Mouse (Mus musculus): ENCODE data around the gene Gm20532. TPM values are rescaled to one million over a fixed set of nuclear protein-coding genes. Genes with fewer than 3 reads are reported as not detected.

Gene Gm20532
- polyA plus RNA-seq, 1 experiment from 2014 or later = not detected

DNA sequence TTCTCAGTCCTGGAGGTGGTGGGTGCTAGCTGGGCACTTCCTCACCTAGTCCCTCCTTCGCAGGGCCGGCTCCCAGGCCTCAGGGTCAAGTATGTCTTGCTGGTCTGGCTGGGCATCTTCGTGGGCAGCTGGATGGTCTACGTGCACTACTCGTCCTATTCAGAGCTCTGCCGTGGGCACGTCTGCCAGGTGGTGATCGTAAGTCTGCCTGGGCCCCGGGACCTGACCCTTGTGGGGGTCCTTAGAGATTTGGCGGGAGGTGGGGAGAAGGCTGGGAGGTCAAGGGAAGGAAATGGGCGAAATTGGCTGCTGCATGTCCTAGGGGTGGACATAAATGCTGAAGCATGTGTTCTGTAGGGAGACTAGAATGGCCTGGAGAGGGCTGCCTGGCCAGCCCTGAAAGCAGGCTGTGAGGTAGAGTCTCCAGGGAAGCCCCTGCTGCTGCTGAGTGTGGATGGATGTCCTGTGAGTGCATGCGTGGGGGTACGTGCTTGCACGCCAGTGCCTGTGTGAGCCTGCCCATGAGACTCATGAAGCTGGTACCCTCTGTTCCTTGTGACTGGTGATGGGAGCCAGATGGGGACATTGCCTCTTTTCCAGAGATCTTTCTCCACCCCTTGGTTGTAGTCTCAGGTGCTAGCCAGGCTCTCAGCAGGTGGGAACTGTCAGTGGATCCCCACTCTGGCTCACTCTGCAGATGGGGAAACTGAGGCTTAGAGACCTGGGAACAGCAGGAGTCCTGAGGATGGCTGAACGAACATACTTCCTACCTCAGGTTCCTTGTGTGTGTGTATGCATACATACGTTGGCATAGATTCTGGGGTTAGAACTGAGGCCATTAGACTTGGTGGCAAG lies 46.3 kb downstream of the Gm20532 start:
- 80% methylated on average over 16 of the region's 16 CpGs for WGBS

DNA sequence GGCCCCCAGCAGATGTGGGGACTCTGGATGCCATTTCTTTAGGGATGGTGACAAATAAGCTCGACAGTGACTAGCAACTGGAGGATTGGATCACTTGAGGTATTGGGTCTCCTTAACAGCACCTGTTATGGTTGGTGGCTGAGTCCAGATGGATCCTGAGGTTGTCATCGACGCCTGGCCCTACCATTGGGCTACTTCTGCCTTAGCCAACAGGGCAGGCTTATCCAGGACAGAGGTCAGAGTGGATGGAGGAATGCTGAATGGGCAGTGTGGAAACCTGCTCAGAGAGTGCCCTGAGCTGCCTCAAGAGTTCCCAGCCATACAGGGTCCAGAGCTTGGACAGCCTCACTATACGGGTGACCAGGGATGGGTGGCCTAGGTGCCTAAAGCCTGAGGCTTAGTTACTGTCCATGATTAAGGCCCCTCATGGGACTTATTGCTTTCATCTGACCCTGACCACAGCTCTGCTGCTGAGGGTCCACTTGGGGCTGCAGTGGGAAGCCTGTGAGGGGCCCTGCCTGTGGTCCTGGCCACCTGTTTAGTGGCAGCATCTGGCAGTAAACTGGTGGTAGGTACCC lies 47.6 kb downstream of the Gm20532 start:
- no peaks in the 10 kb centered on the region for H3K27me3 ChIP-seq (ENCODE audit: control insufficient read depth, insufficient read depth, low read length)
- no peak overlapping the region for H3K9ac ChIP-seq (ENCODE audit: low read length)
- no peaks in the 10 kb centered on the region for H3K9me3 ChIP-seq (ENCODE audit: control insufficient read depth, low read length)
- H3K4me1 ChIP-seq (ENCODE audit: control insufficient read depth in 2 of 2, insufficient read depth in 2 of 2, low read length in 2 of 2) = peaks cover 10 to 13% of the 10 kb centered on the region in 2 experiments
- no peak overlapping the region for H3K27ac ChIP-seq (replicated peaks in 1 of 2; ENCODE audit: control insufficient read depth in 1 of 2, insufficient read depth in 1 of 2, low read depth in 2 of 2, low read length in 2 of 2)
- H3K36me3 ChIP-seq (ENCODE audit: control insufficient read depth, insufficient read depth, low read length) = peaks cover 54% of the 10 kb centered on the region
- no peak overlapping the region for H3K4me3 ChIP-seq (ENCODE audit: control insufficient read depth in 1 of 2, insufficient read depth in 1 of 2, low read depth in 1 of 2, low read length in 2 of 2)
- WGBS = 64% methylated on average over 4 of the region's 4 CpGs
- no peak overlapping the region for H3K4me2 ChIP-seq (ENCODE audit: low read length)
- ATAC-seq (ENCODE audit: insufficient number of reproducible peaks, insufficient read depth, low FRiP score, low read depth) = no peak

More for the DNA sequence above, 46.3 kb downstream of the Gm20532 start:
- Histone ChIP-seq H3K9me3 (ENCODE audit: control insufficient read depth, low read length) (no peaks in the 10 kb centered on the region), H3K27me3 (ENCODE audit: control insufficient read depth, insufficient read depth, low read length) (no peaks in the 10 kb centered on the region), H3K4me3 (ENCODE audit: control insufficient read depth in 1 of 2, insufficient read depth in 1 of 2, low read depth in 1 of 2, low read length in 2 of 2) (no peak overlapping the region), H3K36me3 (ENCODE audit: control insufficient read depth, insufficient read depth, low read length) (peaks cover 42% of the 10 kb centered on the region), H3K9ac (ENCODE audit: low read length) (no peak overlapping the region), H3K4me2 (ENCODE audit: low read length) (no peak overlapping the region), H3K4me1 (ENCODE audit: control insufficient read depth in 2 of 2, insufficient read depth in 2 of 2, low read length in 2 of 2) (peaks cover 6 to 8% of the 10 kb centered on the region in 2 experiments; a peak in 2 of 4 replicates), H3K27ac (replicated peaks in 1 of 2; ENCODE audit: control insufficient read depth in 1 of 2, insufficient read depth in 1 of 2, low read depth in 2 of 2, low read length in 2 of 2) (no peak overlapping the region)
- ATAC-seq (ENCODE audit: insufficient number of reproducible peaks, insufficient read depth, low FRiP score, low read depth) = no peak

DNA sequence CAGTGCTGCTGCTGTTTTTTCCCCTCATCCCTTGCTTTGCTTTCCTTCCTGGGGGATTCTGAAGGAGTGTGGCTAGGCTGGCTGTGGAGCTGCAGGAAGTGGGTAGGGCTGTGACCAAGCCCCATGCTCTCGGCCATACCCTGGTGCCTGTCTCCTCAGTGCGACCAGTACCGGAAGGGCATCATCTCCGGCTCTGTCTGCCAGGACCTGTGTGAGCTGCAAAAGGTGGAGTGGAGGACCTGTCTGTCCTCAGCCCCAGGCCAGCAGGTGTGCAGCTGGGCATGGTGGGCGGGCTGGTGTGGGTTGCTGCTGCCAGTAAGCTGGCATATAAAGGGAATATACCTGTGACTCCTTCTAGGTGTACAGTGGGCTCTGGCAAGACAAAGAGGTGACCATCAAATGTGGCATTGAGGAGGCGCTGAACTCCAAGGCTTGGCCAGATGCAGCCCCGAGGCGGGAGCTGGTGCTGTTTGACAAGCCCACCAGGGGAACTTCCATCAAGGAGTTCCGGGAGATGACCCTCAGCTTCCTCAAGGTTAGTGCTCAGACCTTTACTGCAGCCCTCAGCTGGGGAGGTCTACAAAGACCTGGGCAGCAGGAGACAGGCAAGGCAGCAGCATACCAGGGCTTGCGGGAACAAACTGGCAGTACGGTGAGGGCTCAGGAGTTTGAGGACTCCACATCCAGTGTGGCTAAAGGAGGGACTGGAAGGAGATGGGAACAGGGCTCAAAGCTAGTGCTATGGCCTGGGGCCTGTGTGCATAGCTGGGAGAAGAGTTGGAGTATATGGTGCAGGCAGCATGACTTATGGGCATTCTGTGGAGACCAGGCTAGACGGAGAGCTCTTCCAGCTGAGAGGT lies 48.4 kb downstream of the Gm20532 start:
- Histone ChIP-seq H3K27me3 (ENCODE audit: control insufficient read depth, insufficient read depth, low read length) (no peaks in the 10 kb centered on the region), H3K27ac (replicated peaks in 1 of 2; ENCODE audit: control insufficient read depth in 1 of 2, insufficient read depth in 1 of 2, low read depth in 2 of 2, low read length in 2 of 2) (no peak overlapping the region), H3K4me2 (ENCODE audit: low read length) (no peak overlapping the region), H3K9ac (ENCODE audit: low read length) (no peak overlapping the region), H3K4me1 (ENCODE audit: control insufficient read depth in 2 of 2, insufficient read depth in 2 of 2, low read length in 2 of 2) (peaks cover 9 to 16% of the 10 kb centered on the region in 2 experiments), H3K4me3 (ENCODE audit: control insufficient read depth in 1 of 2, insufficient read depth in 1 of 2, low read depth in 1 of 2, low read length in 2 of 2) (no peak overlapping the region), H3K9me3 (ENCODE audit: control insufficient read depth, low read length) (no peaks in the 10 kb centered on the region), H3K36me3 (ENCODE audit: control insufficient read depth, insufficient read depth, low read length) (peaks cover 54% of the 10 kb centered on the region)
- 62% methylated on average over 12 of the region's 12 CpGs for WGBS
- ATAC-seq (ENCODE audit: insufficient number of reproducible peaks, insufficient read depth, low FRiP score, low read depth) = no peak

DNA sequence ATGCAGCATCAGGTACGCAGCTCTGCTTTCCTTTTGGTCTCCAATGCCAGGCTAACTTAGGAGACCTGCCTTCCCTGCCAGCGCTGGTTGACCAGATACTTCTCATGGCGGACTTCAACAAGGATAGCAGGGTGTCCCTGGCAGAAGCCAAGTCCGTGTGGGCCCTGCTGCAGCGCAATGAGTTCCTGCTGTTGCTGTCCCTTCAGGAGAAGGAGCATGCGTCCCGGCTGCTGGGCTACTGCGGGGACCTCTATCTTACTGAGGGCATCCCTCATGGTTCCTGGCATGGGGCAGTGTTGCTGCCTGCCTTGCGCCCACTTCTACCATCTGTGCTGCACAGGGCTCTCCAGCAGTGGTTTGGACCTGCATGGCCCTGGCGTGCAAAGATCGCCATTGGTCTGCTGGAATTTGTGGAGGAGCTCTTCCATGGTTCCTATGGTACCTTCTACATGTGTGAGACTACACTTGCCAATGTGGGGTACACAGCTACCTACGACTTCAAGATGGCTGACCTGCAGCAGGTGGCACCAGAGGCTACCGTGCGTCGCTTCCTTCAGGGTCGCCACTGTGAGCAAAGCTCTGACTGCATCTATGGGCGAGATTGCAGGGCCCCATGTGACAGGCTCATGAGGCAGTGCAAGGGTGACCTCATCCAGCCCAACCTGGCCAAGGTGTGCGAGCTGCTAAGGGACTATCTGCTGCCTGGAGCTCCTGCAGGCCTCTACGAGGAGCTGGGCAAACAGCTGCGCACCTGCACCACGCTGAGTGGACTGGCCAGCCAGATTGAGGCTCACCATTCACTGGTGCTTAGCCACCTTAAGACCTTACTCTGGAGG lies 49.3 kb downstream of the Gm20532 start:
- Histone ChIP-seq H3K9me3 (ENCODE audit: control insufficient read depth, low read length) (no peaks in the 10 kb centered on the region), H3K4me3 (ENCODE audit: control insufficient read depth in 1 of 2, insufficient read depth in 1 of 2, low read depth in 1 of 2, low read length in 2 of 2) (no peak overlapping the region), H3K4me1 (ENCODE audit: control insufficient read depth in 2 of 2, insufficient read depth in 2 of 2, low read length in 2 of 2) (peaks cover 13 to 20% of the 10 kb centered on the region in 2 experiments), H3K36me3 (ENCODE audit: control insufficient read depth, insufficient read depth, low read length) (peaks cover 54% of the 10 kb centered on the region), H3K9ac (ENCODE audit: low read length) (no peak overlapping the region), H3K27ac (replicated peaks in 1 of 2; ENCODE audit: control insufficient read depth in 1 of 2, insufficient read depth in 1 of 2, low read depth in 2 of 2, low read length in 2 of 2) (no peak overlapping the region), H3K4me2 (ENCODE audit: low read length) (no peak overlapping the region), H3K27me3 (ENCODE audit: control insufficient read depth, insufficient read depth, low read length) (no peaks in the 10 kb centered on the region)
- 72% methylated on average over 21 of the region's 21 CpGs for WGBS
- no peak for ATAC-seq (ENCODE audit: insufficient number of reproducible peaks, insufficient read depth, low FRiP score, low read depth)

DNA sequence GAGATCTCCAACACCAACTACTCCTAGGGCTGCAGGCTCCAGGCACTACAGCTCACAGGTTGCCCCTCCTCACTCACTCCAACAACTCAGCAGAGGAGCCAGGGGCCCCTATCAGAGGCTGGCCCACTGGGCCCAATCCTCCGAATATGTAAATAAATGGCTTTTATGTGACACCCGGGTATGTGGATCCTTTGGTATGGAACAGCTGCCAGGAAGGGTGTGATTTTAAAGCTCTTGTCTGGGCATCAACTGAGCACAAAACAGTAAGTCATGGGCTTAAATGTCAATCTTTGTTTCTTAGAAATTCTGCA lies 49.8 kb downstream of the Gm20532 start:
- no peak overlapping the region for H3K4me3 ChIP-seq (ENCODE audit: control insufficient read depth in 1 of 2, insufficient read depth in 1 of 2, low read depth in 1 of 2, low read length in 2 of 2)
- H3K27ac ChIP-seq (replicated peaks in 1 of 2; ENCODE audit: control insufficient read depth in 1 of 2, insufficient read depth in 1 of 2, low read depth in 2 of 2, low read length in 2 of 2) = no peak overlapping the region
- H3K4me1 ChIP-seq (ENCODE audit: control insufficient read depth in 2 of 2, insufficient read depth in 2 of 2, low read length in 2 of 2) = peaks cover 13 to 20% of the 10 kb centered on the region in 2 experiments
- H3K4me2 ChIP-seq (ENCODE audit: low read length) = no peak overlapping the region
- ATAC-seq (ENCODE audit: insufficient number of reproducible peaks, insufficient read depth, low FRiP score, low read depth) = no peak
- WGBS = 57% methylated on average over 2 of the region's 2 CpGs
- no peaks in the 10 kb centered on the region for H3K27me3 ChIP-seq (ENCODE audit: control insufficient read depth, insufficient read depth, low read length)
- no peaks in the 10 kb centered on the region for H3K9me3 ChIP-seq (ENCODE audit: control insufficient read depth, low read length)
- peaks cover 54% of the 10 kb centered on the region for H3K36me3 ChIP-seq (ENCODE audit: control insufficient read depth, insufficient read depth, low read length)
- no peak overlapping the region for H3K9ac ChIP-seq (ENCODE audit: low read length)

DNA sequence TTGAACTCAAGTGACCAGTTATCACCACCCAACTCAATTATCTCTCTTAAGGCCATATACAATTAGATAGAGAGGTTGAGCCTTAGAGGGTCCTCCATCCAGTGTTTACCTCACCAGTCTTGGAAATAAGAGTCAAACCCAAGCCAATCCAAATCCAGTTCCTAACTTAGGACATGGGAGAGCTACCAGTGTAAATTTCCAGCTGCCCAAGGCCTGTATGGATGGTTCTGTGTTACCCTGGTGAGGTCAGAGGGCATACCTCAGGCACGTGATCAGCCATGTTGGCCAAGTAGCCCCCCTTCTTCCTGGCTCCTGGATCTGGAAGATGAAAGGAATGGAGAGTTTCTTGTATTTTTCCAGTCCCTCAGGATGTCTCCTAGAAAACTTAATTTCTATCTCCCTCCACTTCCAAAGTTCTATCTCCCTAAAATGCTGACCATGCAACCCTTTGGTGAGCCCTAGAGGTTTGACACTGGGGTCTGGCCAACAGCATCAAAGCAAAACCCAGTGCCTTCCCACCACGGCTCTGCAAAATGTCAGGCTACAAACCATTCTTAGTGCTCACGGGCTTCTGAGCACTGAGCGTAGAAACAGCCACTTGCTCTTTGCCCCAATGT lies 51.0 kb downstream of the Gm20532 start:
- no peak overlapping the region for H3K4me3 ChIP-seq (ENCODE audit: control insufficient read depth in 1 of 2, insufficient read depth in 1 of 2, low read depth in 1 of 2, low read length in 2 of 2)
- 89% methylated on average over 4 of the region's 4 CpGs for WGBS

More for the DNA sequence above, 51.0 kb downstream of the Gm20532 start:
- Histone ChIP-seq H3K9me3 (ENCODE audit: control insufficient read depth, low read length) (no peaks in the 10 kb centered on the region), H3K9ac (ENCODE audit: low read length) (no peak overlapping the region), H3K27ac (replicated peaks in 1 of 2; ENCODE audit: control insufficient read depth in 1 of 2, insufficient read depth in 1 of 2, low read depth in 2 of 2, low read length in 2 of 2) (no peak overlapping the region), H3K4me2 (ENCODE audit: low read length) (no peak overlapping the region), H3K36me3 (ENCODE audit: control insufficient read depth, insufficient read depth, low read length) (peaks cover 54% of the 10 kb centered on the region), H3K27me3 (ENCODE audit: control insufficient read depth, insufficient read depth, low read length) (no peaks in the 10 kb centered on the region), H3K4me1 (ENCODE audit: control insufficient read depth in 2 of 2, insufficient read depth in 2 of 2, low read length in 2 of 2) (peaks cover 13 to 20% of the 10 kb centered on the region in 2 experiments)
- ATAC-seq (ENCODE audit: insufficient number of reproducible peaks, insufficient read depth, low FRiP score, low read depth) = no peak

All from heart, embryonic 14.5 days (tissue).